Mouse (Mus musculus): ENCODE measurements at regions not wholly inside any gene's neighbourhood (a gene's known extent, or its start where the extent isn't known, plus 50 kb on each side); places are given as distances from the start of the nearest gene placed in this dataset.

GRCm38 (mm10) chr17:4642046-4642445, 352.1 kb upstream of the Arid1b start:
- no peak for DNase-seq (ENCODE audit: low spot score in 2 of 2)

GRCm38 (mm10) chr17:4643343-4643742, 350.8 kb upstream of the Arid1b start:
- no peak for DNase-seq (ENCODE audit: low spot score in 2 of 2)

GRCm38 (mm10) chr17:4648603-4649002, 345.5 kb upstream of the Arid1b start:
- no peak for DNase-seq (ENCODE audit: low spot score in 2 of 2)

GRCm38 (mm10) chr17:4654221-4654620, 339.9 kb upstream of the Arid1b start:
- no peak for DNase-seq (ENCODE audit: low spot score in 2 of 2)

GRCm38 (mm10) chr17:4661996-4662395, 332.1 kb upstream of the Arid1b start:
- no peak for DNase-seq (ENCODE audit: low spot score in 2 of 2)

- no peak for DNase-seq (ENCODE audit: low spot score in 2 of 2)
These were observed 325.6 kb upstream of the Arid1b start for GRCm38 (mm10) chr17:4668511-4668910.

- no peak for DNase-seq (ENCODE audit: low spot score in 2 of 2)
These were observed 320.9 kb upstream of the Arid1b start for GRCm38 (mm10) chr17:4673271-4673670.

- DNase-seq (ENCODE audit: low spot score in 2 of 2), result no peak
These were observed 287.7 kb upstream of the Arid1b start for GRCm38 (mm10) chr17:4706421-4706820.

- DNase-seq (ENCODE audit: low spot score in 2 of 2), result no peak
These were observed 273.1 kb upstream of the Arid1b start for GRCm38 (mm10) chr17:4721061-4721460.

- no peak for DNase-seq (ENCODE audit: low spot score in 2 of 2)
These were observed 270.1 kb upstream of the Arid1b start for GRCm38 (mm10) chr17:4724031-4724430.

- DNase-seq (ENCODE audit: low spot score in 2 of 2), result no peak
These were observed 267.8 kb upstream of the Arid1b start for GRCm38 (mm10) chr17:4726331-4726741.

GRCm38 (mm10) chr17:4734412-4734881, 259.7 kb upstream of the Arid1b start:
- peak in 1 of 2 experiments; percentile 20 for DNase-seq (ENCODE audit: low spot score in 2 of 2)

- peak in 1 of 2 experiments; percentile 31 for DNase-seq (ENCODE audit: low spot score in 2 of 2)
These were observed 258.9 kb upstream of the Arid1b start for GRCm38 (mm10) chr17:4735185-4735584.

- DNase-seq (ENCODE audit: low spot score in 2 of 2), result no peak
These were observed 257.4 kb upstream of the Arid1b start for GRCm38 (mm10) chr17:4736689-4737088.

GRCm38 (mm10) chr17:4738717-4739485, 255.2 kb upstream of the Arid1b start:
- DNase-seq (ENCODE audit: low spot score in 2 of 2), result no peak

- no peak for DNase-seq (ENCODE audit: low spot score in 2 of 2)
These were observed 253.3 kb upstream of the Arid1b start for GRCm38 (mm10) chr17:4740784-4741183.

- no peak for DNase-seq (ENCODE audit: low spot score in 2 of 2)
These were observed 251.8 kb upstream of the Arid1b start for GRCm38 (mm10) chr17:4742314-4742713.

GRCm38 (mm10) chr17:4762956-4763355, 231.2 kb upstream of the Arid1b start:
- no peak for DNase-seq (ENCODE audit: low spot score in 2 of 2)

GRCm38 (mm10) chr17:4765723-4766122, 228.4 kb upstream of the Arid1b start:
- no peak for DNase-seq (ENCODE audit: low spot score in 2 of 2)

GRCm38 (mm10) chr17:4767947-4768522, 226.1 kb upstream of the Arid1b start:
- DNase-seq (ENCODE audit: low spot score in 2 of 2), result no peak

GRCm38 (mm10) chr17:4769284-4769683, 224.8 kb upstream of the Arid1b start:
- no peak for DNase-seq (ENCODE audit: low spot score in 2 of 2)

GRCm38 (mm10) chr17:4770052-4770451, 224.1 kb upstream of the Arid1b start:
- no peak for DNase-seq (ENCODE audit: low spot score in 2 of 2)

GRCm38 (mm10) chr17:4778161-4778560, 216.0 kb upstream of the Arid1b start:
- DNase-seq (ENCODE audit: low spot score in 2 of 2), result peak; percentile 59 to 70

All from gastrocnemius, postnatal 4 days (tissue).